Mouse (Mus musculus): ENCODE results near the gene Rabggta.

The Rabggta gene

GRCm38 (mm10) chr14:55689433-55689832 lies 32.6 kb downstream of the Rabggta start:
- Histone ChIP-seq H3K27me3 (ENCODE audit: control insufficient read depth, insufficient read depth, low read length, poor library complexity, severe bottlenecking) (no peaks in the 10 kb centered on the region), H3K36me3 (ENCODE audit: control insufficient read depth, insufficient read depth, low read length, poor library complexity, severe bottlenecking) (no peaks in the 10 kb centered on the region)
- DNase-seq (ENCODE audit: low read depth, low spot score) = no peak

GRCm38 (mm10) chr14:55682118-55682493 lies 40.0 kb downstream of the Rabggta start:
- H3K36me3 ChIP-seq (ENCODE audit: control insufficient read depth, insufficient read depth, low read length, poor library complexity, severe bottlenecking) = peaks cover 2% of the 10 kb centered on the region; the same call in 1 of the 2 replicates
- DNase-seq (ENCODE audit: low read depth, low spot score) = no peak
- H3K27me3 ChIP-seq (ENCODE audit: control insufficient read depth, insufficient read depth, low read length, poor library complexity, severe bottlenecking) = no peaks in the 10 kb centered on the region

GRCm38 (mm10) chr14:55681160-55682117 lies 40.6 kb downstream of the Rabggta start, which contains the start of gene Tinf2:
TSS of gene Tinf2 (minus strand) at chr14:55681820.
- peak; percentile 98 for DNase-seq (ENCODE audit: low read depth, low spot score)
- H3K27me3 ChIP-seq (ENCODE audit: control insufficient read depth, insufficient read depth, low read length, poor library complexity, severe bottlenecking) = no peaks in the 10 kb centered on the region

GRCm38 (mm10) chr14:55677615-55678014 lies 44.4 kb downstream of the Rabggta start:
- peak; percentile 49 for DNase-seq (ENCODE audit: low read depth, low spot score)
- Histone ChIP-seq H3K27me3 (ENCODE audit: control insufficient read depth, insufficient read depth, low read length, poor library complexity, severe bottlenecking) (no peaks in the 10 kb centered on the region), H3K36me3 (ENCODE audit: control insufficient read depth, insufficient read depth, low read length, poor library complexity, severe bottlenecking) (peaks cover 2% of the 10 kb centered on the region)

More at GRCm38 (mm10) chr14:55681160-55682117, 40.6 kb downstream of the Rabggta start, which contains the start of gene Tinf2:
- H3K36me3 ChIP-seq (ENCODE audit: control insufficient read depth, insufficient read depth, low read length, poor library complexity, severe bottlenecking) = peaks cover 2% of the 10 kb centered on the region

- DNase-seq (ENCODE audit: low read depth, low spot score) = no peak
- no peaks in the 10 kb centered on the region for H3K27me3 ChIP-seq (ENCODE audit: control insufficient read depth, insufficient read depth, low read length, poor library complexity, severe bottlenecking)
- H3K36me3 ChIP-seq (ENCODE audit: control insufficient read depth, insufficient read depth, low read length, poor library complexity, severe bottlenecking) = no peaks in the 10 kb centered on the region; the same call in 1 of the 2 replicates
Measured at GRCm38 (mm10) chr14:55672741-55673060, 49.4 kb downstream of the Rabggta start.

- H3K27me3 ChIP-seq (ENCODE audit: control insufficient read depth, insufficient read depth, low read length, poor library complexity, severe bottlenecking) = no peaks in the 10 kb centered on the region
- DNase-seq (ENCODE audit: low read depth, low spot score) = peak; percentile 97
- H3K36me3 ChIP-seq (ENCODE audit: control insufficient read depth, insufficient read depth, low read length, poor library complexity, severe bottlenecking) = no peaks in the 10 kb centered on the region; the same call in 1 of the 2 replicates
Measured at GRCm38 (mm10) chr14:55671833-55672740, 50.0 kb downstream of the Rabggta start, which contains the start of the genes Gmpr2 and Nedd8. TSS of gene Gmpr2 (plus strand) at chr14:55671941. TSS of gene Nedd8 (minus strand) at chr14:55672124.

- DNase-seq (ENCODE audit: low read depth, low spot score) = no peak
Measured at GRCm38 (mm10) chr14:55671486-55671832, 50.6 kb downstream of the Rabggta start.

More at GRCm38 (mm10) chr14:55671486-55671832, 50.6 kb downstream of the Rabggta start:
- Histone ChIP-seq H3K27me3 (ENCODE audit: control insufficient read depth, insufficient read depth, low read length, poor library complexity, severe bottlenecking) (no peaks in the 10 kb centered on the region), H3K36me3 (ENCODE audit: control insufficient read depth, insufficient read depth, low read length, poor library complexity, severe bottlenecking) (no peaks in the 10 kb centered on the region; the same call in 1 of the 2 replicates)

Measured in splenic B cell, adult 2 months (primary cell).